Mouse (Mus musculus) left cerebral cortex, postnatal 10 days (tissue): ENCODE data around the gene Cdk6. TPM values are rescaled to one million over a fixed set of nuclear protein-coding genes. Genes with fewer than 3 reads are reported as not detected.

Source experiments
- DNase-seq, 2 experiments: peaks; one replicate each; pipeline ENCODE4 v3.0.0; 2021 to 2022; ENCODE audit warnings: low spot score in 2 of 2, mixed read lengths in 1 of 2; ENCODE audit errors: extremely low spot score in 1 of 2
- intact Hi-C: fragments of 180-260 bp; cut with DNase I; formaldehyde crosslinking; loops from one replicate; pipeline ENCODE4 v1.15.1; 2025
- total RNA-seq, 2 experiments: library from RNA; stranded (reverse); gene quantifications; 2 replicates each; pipeline ENCODE4 v1.2.3; 2021

Cdk6 gene
- total RNA-seq, 2 experiments from 2014 or later, result 8.7 to 12.0 TPM

DNA sequence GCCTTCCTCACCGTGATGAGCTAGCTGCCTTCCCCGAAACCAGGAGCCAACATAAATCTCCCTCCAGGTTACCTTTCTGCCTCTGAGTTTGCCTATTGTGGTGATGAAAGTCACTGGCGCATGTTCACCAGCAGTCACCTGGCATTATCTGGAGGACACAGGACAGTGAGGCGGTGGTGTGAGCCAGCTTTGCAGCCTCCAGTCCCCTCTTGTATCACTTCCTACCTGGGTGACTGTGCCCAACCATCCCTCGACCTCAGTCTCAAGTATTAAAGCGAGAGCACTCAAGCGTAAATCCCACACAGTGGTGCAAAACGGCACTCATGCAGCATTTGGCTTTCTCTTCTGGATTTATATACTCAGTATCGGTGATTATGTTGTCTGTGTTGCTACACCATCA, 152.7 kb downstream of the Cdk6 start:
- no peak for DNase-seq
- intact Hi-C loops, result no loop called here

DNA sequence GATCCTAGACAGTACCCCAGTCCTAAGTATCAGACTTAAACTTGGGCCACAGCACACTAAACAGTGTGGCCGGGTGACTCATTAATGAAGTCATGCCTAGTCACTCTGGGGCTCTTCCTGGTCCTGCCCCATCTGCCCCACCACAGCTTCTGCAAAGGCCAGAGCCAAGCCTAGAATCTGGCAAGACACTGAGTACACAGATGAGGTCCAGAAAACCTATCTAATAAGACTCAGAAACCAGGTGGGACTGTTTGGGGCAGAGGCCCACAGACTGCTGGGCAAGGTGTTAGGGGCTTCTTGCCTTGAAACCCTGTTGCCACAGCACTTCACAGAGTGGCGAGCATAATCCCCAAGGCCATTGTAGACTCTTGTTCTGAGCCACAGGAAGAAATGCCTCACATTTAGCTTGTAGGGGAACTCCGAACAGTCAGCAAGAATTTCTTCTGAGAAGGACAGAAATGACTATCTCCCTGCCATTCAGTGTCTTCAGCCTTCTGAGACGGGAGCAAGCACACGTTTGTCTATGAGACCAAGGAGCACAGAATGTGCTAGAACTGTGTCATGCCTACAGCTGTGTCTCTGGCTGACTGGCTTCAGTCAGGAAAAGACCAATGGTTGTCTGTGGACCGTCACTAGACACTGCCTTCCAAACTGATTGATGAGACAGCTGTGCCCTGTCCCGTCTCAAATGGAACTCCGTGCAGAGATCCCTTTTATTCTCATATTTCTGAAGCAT, 153.3 kb downstream of the Cdk6 start:
- intact Hi-C loops, result no loop called here
- DNase-seq, result no peak

DNA sequence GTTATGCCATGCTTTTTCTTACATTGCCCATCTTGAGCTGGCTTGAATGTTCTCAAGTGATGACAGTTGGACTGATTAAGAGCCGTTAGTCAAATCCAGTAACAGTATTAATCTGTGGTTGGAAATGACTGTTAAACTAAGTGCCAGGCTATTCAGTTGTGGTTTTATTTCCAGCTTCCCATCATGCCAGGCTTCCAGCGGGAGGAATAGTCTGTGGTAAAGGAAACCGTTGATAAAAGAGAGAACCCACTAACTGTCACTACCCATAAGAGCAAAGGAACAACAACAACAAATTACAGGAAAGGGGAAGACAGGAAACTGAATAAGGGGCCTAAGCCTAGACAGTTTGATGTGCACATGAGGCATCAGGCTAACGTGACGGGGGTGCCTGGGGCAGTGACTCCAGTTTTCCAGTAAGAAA, 156.2 kb downstream of the Cdk6 start:
- intact Hi-C loops, result no loop called here

DNA sequence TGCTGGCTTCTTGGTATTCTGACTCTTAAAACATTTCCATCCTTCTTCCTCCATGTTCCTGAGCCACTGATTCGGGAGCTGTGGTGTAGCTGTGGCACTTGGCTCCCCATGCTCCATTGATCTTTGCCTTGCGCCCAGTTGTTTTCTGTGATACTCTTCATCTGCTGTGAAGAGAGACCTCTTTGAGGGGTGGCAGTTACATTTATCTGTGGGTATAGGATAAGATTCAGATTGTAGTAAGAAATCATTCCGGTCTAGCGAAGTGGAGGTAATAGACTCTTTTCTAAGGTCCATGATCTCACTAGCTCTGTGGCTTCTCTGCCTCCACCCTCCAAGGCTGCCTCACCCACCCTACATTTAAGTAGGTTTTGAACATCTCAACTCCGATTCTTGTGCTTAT, 159.0 kb downstream of the Cdk6 start:
- intact Hi-C loops, result no loop called here
- no peak for DNase-seq

More for the DNA sequence above, 156.2 kb downstream of the Cdk6 start:
- DNase-seq, result no peak

DNA sequence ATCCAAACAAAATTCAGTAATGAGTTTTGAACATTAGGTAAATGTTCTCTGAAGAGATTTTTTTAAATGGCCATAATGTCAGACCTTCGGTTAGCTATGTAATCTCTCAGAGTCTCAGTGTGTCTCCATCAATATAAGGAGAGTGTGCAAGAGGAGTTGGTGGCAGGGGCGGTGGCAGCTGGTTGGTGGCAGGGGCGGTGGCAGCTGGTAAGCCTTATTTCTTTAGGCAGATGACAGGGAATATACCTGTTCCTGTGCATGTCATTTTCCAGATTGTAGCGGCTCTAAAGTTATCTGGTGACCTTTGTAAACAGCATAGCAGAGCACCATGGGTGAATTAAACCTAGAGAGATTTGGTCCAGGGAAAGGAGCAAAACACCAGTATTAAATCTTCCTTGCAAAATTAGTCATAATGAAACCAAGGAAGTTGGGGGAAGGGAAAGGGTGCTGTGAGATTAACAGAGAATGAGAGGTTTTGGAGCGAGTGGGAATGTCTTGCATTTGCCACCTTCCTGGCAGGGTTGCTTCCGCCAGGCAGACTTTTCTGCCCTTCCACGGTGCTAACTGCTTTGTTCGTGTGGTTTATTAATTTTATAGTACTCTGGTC, 159.8 kb downstream of the Cdk6 start:
- intact Hi-C loops, result no loop called here
- DNase-seq, result no peak

DNA sequence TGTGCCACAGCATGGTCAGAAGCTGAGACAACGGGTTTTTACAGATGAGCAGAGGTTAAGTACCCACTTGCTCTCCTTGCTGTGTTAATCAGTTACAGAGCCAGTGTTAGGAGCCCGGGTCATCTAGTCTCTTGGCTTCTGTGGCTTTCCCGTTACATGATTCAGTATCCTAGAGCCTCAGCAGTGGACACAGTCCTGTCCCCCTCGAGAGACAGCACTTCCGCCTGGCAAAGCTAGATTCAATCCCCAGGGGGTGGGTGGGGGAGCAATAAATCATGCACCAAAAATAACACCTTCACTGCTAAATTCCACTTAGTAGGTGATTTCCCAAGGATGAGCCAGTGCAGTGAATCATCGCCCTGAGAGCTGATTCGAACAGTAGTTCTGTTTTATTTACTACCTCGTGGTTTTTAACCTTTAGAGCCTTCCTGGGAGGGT, 160.3 kb downstream of the Cdk6 start:
- intact Hi-C loops, result no loop called here
- DNase-seq, result no peak

DNA sequence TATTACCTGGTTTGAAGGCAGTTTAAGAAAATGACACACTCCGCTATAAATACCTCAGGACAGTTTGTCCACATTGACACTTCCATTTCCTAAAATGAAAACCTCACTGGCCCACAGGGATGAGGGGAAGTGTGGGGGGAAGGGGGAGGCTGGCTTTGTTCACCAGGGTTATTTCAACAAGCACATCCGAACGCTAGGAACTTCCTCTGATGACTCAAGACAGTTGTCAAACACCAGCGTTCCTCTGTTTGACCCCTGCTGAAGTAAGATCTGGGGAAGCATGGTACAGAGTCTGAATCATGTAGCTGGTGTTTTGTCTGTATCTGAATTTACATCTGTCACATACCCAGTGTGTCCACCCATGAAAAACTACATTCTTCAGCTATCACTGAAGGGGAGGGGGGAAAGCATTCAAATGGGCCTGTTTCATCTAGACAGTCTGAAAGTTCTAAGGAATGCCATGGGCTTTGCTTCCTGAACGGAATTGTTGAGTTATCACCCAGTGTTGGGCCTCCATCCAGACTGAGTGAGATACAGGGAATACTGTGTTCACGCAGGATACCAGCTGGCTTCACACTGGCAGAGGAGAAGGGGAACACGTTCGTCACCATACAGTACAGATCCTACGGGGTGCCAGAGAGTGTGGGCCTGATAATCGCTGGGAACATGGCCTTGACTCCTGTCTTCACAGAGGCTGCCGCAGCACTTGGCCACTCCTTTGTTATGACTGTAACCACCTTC, 161.5 kb downstream of the Cdk6 start:
- intact Hi-C loops, result no loop called here
- peak; percentile 34 to 75 for DNase-seq

DNA sequence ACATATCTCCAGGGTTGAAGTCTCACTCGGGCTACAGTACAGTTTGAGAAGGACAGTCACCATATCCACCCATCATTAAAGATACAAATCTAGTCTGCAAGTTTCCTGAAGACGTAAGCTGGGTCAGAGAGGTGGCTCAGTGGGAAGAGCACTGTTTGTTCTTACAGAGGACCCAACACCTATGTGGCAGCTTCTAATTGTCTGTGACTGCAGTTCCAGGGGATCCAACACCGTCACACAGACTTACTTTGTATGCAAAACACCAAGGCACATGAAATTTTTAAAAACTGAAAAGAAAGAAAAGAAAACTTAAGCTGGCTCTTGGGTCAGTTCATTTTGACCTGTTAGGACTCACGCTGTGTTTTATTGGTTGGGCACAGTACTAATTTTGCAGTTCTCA, 162.1 kb downstream of the Cdk6 start:
- intact Hi-C loops, result no loop called here
- no peak for DNase-seq

DNA sequence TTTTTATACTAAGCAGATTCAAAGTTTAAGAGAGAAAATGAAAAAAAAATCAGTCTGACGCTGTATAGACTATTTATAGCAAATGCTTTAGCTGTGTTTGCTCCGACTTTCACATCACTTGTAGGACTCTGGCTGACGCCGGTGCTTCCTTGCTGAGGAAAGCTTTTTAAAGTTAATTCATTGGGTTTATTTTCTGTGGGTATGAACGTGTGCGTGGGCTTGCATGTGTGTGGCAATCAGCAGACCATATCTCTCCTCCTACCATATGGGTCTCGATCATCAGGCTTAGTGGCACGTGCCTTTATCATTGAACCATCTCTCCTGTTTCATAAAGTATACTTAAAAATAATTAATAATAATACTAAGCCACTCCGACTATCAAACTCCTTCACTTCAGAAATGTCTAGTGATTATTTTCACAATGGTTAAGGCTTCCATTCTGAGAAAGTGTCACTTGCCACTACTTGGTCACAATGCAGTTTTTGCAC, 162.6 kb downstream of the Cdk6 start:
- DNase-seq, result no peak
- intact Hi-C loops, result no loop called here

DNA sequence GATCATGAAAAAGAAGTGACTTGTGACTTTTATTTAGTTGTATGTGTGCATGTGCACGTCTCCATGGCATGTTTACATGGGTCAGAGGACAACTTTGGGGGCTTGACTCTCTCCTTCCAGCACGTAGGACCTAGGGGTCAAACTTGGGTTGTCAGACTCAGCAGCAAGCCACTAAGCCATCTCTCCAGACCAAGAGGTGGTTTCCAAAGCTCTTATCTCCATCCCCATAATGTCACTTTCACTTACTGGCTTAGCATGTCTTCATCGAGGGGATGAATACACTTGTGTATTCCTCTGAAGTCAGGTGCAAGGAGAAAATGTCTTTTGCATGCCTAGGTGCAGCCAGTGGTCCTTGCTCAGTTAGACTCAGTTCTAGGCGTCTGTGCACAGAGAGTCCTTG, 163.2 kb downstream of the Cdk6 start:
- intact Hi-C loops, result no loop called here
- DNase-seq, result no peak

DNA sequence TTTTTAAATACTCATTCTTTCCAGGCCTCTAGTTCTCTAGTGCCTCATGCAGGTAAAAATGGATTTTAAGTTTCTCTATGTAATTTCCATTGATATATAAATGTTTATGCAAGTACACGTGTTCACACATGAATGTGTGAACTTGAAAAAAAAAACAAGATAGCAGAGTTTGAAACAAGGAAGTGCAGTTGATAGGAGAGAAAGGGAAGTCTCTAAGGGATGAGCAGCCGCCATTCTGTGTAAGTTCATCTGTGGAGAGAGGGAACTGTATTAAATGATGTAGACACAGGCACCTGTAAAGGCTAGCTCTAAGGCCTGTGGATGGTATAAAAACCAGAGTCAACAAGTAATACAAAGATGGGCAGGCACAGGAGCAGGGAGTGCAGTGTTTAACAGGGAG, 164.3 kb downstream of the Cdk6 start:
- intact Hi-C loops, result no loop called here
- DNase-seq, result no peak

DNA sequence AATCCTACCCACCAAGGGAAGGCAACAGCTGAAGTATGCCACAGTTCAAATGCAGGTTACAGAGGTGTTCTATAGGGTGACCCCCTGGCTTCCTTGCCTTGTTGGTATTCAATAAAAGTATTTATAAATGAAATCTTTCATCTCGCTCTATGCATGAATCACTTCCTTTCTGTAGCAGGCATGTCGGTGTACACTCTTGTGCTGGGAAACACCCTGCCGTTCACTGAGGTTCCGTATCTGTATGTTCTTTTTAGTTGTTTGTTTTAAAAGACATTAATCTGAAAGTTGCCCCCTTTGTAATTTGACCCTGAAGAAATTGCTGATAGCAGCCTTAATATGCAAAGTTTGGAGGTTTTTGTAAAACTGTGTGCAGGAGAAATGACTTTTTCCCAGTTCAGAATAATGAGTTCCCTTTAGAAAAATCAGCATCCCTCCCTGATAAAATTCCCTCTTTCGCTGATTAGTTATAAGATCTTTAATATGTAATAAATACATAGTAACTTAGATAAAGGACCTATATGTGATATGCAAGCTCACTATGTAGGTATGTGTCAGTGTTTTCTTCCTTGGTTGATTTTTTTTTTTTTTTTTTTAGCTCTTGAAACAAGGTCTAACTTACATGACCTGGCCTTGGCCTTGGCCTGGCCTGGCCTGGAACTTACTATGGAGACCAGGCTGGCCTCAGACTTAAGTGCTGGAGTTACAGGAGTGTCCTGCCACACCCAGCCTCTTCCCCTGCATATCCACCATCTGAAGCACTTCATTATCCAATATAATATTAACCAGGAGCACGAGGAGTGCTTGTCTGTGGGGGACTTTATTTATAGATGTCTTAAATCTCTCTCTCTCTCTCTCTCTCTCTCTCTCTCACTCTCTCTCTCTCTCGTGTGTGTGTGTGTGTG, 167.4 kb downstream of the Cdk6 start:
- intact Hi-C loops, result no loop called here

DNA sequence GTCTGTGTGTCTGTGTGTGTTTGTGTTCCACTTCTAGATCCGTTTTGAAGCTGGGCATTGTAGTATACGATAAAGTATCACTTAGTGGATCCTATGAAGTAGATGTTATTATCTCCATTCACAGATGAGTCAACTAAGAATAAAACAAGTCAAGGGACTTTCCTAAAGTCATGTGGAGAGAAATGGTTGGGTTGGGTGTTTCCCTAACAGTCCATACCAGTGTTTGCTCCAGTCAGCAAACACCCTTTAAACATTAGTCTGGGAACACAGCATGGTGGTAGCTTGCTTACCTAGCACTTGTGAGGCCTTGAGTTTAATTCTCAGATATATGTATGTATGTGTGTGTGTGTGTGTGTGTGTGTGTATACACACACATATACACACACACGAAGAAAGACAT, 168.2 kb downstream of the Cdk6 start:
- intact Hi-C loops, result no loop called here
- no peak for DNase-seq

More for the DNA sequence above, 167.4 kb downstream of the Cdk6 start:
- DNase-seq, result no peak

DNA sequence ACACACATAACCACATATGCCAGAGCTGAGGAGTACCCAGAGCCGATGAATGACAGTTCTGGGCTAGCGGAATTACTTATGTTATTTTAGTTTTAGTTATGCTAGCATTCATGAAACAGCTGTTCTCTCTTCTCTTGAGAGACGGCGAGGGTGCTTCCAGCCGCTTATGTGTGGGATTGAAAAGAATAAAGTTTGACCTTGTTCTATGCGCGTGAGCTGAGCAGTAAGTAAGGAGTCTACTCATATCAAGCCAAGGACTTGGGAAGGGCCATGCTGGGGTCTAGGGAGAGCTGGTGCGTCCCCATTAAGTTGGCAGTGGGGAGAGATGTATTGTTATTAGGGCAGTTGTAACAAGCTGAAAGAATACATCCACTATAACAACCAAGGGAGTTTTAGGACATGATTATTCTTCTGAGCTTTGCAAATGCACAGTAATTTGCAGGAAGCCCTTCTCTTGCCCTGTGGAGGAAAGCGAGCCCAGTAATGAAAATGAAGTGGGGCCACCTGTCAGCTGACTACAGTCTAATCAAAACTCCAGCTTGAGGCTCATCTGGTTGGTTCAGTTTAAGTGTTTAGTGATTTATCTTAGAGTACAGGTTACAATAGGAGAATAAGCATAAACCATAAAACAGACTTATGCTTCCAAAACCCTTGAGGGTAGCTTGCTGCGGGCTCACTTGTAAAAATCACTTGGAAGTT, 170.0 kb downstream of the Cdk6 start:
- intact Hi-C loops, result no loop called here
- DNase-seq, result no peak

DNA sequence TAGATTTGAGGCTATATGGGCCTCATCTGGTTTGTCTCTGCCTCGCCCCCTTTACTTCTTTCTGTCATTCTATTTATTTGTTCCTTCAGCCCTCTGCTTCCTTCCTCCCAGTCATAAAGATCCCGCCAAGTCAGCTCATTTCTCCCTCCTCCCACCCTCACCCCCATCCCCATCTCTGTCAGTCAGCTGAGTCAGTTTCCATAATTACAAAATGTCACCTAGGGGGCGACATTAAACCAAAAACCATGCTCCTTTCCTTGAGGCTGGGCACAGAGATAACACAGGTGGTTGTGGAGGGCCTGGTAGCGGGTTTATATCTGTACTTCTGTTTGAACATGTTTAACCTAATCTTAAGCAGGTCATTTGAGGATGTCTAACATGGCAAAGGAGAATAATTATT, 171.3 kb downstream of the Cdk6 start:
- intact Hi-C loops, result no loop called here
- DNase-seq, result no peak

DNA sequence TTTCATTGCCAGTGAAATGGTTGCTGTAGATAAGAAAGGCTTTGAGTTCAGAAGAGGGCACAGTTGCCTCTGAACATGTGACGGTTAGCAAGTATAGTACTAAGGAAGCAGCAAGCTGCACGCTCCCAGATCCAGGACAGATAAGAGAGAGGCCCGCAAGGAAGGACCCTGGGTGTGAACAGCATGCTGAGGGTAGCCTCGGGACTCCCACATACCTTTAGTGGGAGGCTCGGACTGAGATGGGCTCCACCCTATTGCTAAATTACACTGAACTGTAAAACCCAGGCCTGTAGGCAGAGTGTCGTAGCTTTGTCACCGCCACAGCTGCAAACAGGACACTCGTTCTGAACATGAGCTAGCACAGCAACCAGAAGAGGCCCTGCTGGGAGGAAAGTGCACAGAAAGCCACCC, 173.6 kb downstream of the Cdk6 start:
- intact Hi-C loops, result loop anchor here (5.0 kb wide), 2 partner anchors 293 to 363 kb away; no protein-coding TSS in a partner anchor
- DNase-seq, result no peak

DNA sequence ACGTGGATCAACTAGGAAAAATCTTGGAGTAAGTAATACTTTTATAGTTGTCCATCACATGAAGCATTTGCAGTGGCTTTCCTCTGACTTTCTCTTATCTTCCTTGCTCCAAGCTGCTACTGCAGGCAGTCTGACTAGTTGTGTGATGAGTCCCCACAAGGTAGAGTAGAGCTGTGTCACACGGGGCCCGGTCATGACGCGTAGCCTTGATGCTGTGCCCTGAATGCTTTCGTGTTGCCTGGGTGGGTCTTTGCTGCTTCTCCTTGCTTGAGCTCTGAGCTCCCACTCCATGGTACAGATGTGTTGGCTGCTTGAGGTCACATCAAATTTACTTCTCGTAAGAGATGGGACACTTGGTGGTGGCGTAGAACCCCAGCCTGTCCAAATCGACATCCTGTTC, 174.2 kb downstream of the Cdk6 start:
- DNase-seq, result no peak
- intact Hi-C loops, result loop anchor here (5.0 kb wide), 2 partner anchors 293 to 363 kb away; no protein-coding TSS in a partner anchor

DNA sequence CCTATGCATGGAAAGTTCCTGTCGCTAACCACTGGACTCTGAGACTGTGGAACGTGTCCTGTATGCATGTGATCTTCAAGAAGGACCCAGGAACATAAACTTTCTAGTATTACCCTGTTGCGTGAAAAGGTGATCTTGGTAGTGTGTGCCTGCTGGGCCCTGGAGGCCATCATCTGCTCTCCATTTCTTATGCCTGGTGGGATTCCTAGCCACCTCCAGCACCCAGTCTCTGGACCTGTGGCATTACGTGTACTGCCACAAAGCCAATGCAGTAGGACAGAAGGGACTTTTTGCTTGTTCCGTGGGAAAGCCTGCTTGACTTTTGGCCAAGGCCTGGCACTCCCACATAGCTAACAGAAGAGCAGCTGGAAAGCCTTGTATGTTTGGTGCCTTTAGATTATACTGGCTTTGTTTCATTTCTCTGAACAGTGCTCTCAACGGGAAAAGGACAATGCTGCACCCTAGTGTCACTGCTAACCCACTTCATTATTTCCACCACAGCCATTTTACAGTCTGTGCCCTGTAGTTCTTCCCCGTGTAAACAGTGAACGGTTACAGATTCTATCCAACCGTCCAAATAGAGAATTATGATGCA, 175.3 kb downstream of the Cdk6 start:
- intact Hi-C loops, result loop anchor here (2.0 to 5.0 kb wide), 3 partner anchors 172 to 364 kb away; no protein-coding TSS in a partner anchor
- DNase-seq, result peak; percentile 55 to 56
